Mouse (Mus musculus) forebrain, embryonic 10.5 days (tissue): ENCODE measurements around the gene Prex1. TPM values are rescaled to one million over a fixed set of nuclear protein-coding genes. Genes with fewer than 3 reads are reported as not detected.
A peak's percentile ranks its signal among the peaks of the same experiment; 100 is the strongest.

Source experiments
- DNase-seq: peaks from one replicate; pipeline ENCODE4 v3.0.0-alpha.2; 2017; ENCODE audit warnings: low spot score; ENCODE audit errors: extremely low spot score
- H3K27ac ChIP-seq: fragments of 300-500 bp; sonication (generic); 2 replicates; pipeline ENCODE4 v1.5.1; 2016; ENCODE audit warnings: mild to moderate bottlenecking
- H3K27me3 ChIP-seq: fragments of 300-500 bp; sonication (generic); 2 replicates; pipeline ENCODE4 v1.6.1; 2016; ENCODE audit warnings: mild to moderate bottlenecking; ENCODE audit not compliant: poor library complexity, severe bottlenecking
- H3K36me3 ChIP-seq: fragments of 300-500 bp; sonication (generic); replicated peaks from 2 replicates; pipeline ENCODE4 v1.6.1; 2016; ENCODE audit warnings: mild to moderate bottlenecking, moderate library complexity
- H3K4me1 ChIP-seq: fragments of 300-500 bp; sonication (generic); 2 replicates; pipeline ENCODE4 v1.6.1; 2016
- H3K4me3 ChIP-seq: fragments of 300-500 bp; sonication (generic); 2 replicates; pipeline ENCODE4 v1.5.1; 2016; ENCODE audit warnings: mild to moderate bottlenecking, moderate library complexity
- H3K9me3 ChIP-seq: fragments of 300-500 bp; sonication (generic); 2 replicates; pipeline ENCODE4 v1.6.1; 2016; ENCODE audit warnings: mild to moderate bottlenecking, moderate library complexity
- whole genome bisulfite sequencing: fragments of 180-500 bp; shearing (Covaris S2); methylation state at CpG from one replicate; pipeline ENCODE4 v1.1.7; 2016; 5-methylcytosine and 5-hydroxymethylcytosine counted together
- polyA plus RNA-seq: library from polyadenylated mRNA; unstranded; fragments of >200 nt; fragmentation: Nextera tagmentation; extraction: Ambion mirVana; gene quantifications from 2 replicates; pipeline ENCODE4 v1.2.1, GENCODE M21; 2016

Gene Prex1
- polyA plus RNA-seq, 1 experiment from 2014 or later: 24.3 TPM

- Histone ChIP-seq H3K27ac (peak overlapping the region; percentile 86), H3K4me3 (peak overlapping the region; percentile 2; the same call in 1 of the 2 replicates), H3K36me3 (no peaks in the 10 kb centered on the region), H3K9me3 (no peaks in the 10 kb centered on the region), H3K4me1 (peaks cover 75% of the 10 kb centered on the region), H3K27me3 (no peaks in the 10 kb centered on the region)
- WGBS: 74% methylated on average over 9 of the region's 9 CpGs
- peak; percentile 54 for DNase-seq
These were observed 50.2 kb downstream of the Prex1 start for GRCm38 (mm10) chr2:166663250-166663961.

GRCm38 (mm10) chr2:166662595-166663160, 51.0 kb downstream of the Prex1 start:
- no peaks in the 10 kb centered on the region for H3K36me3 ChIP-seq
- H3K27me3 ChIP-seq: no peaks in the 10 kb centered on the region
- no peaks in the 10 kb centered on the region for H3K9me3 ChIP-seq
- peaks cover 75% of the 10 kb centered on the region for H3K4me1 ChIP-seq
- 65% methylated on average over 6 of the region's 6 CpGs for WGBS
- H3K27ac ChIP-seq: peak overlapping the region; percentile 86
- no peak for DNase-seq
- H3K4me3 ChIP-seq: peak overlapping the region; percentile 2; the same call in 1 of the 2 replicates

DNA sequence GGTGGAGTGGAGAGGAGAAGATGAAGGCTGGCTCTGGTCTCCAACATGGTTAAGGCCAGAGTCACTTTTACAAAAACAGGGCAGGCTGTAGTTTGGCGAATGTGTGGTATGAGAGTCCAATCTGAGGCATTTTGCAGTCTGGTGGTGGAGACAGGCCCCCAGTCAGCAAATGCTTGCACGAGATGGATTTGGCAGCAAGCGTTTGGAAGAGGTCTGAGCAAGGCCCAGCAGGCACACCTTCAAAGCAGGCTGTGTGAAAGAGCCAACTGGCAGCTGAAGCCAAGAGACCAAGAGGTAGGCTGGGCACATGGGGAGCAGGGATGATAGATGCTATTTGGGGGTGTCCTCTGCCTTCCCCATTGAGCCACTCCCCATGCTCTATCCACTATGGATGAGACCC, 51.7 kb downstream of the Prex1 start:
- WGBS: 82% methylated on average over 3 of the region's 3 CpGs
- Histone ChIP-seq H3K4me1 (peaks cover 75% of the 10 kb centered on the region), H3K27ac (peak overlapping the region; percentile 86), H3K36me3 (no peaks in the 10 kb centered on the region), H3K27me3 (no peaks in the 10 kb centered on the region), H3K4me3 (no peak overlapping the region), H3K9me3 (no peaks in the 10 kb centered on the region)
- no peak for DNase-seq

DNA sequence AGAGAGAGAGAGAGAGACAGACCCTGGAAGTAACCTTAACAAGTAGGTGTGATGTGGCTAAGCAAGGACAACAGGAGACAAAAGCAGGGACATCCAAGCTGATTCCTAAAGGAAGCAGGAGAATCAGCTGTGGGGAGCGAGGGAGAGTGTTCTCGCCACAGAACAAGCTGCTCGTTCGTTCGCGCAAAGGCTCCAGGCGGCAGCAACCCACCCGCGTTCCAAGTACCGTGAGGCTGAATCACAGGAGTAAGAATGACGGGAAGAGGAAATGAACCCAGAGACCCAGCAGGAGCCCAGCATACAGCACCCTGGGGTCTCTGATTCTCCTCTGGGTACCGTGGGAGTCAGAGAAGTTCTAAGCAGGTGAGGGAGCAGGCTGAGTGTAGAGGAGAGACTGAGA, 52.1 kb downstream of the Prex1 start:
- Histone ChIP-seq H3K4me3 (no peak overlapping the region), H3K9me3 (no peaks in the 10 kb centered on the region), H3K36me3 (no peaks in the 10 kb centered on the region), H3K27ac (peak overlapping the region; percentile 86), H3K4me1 (peaks cover 75% of the 10 kb centered on the region), H3K27me3 (no peaks in the 10 kb centered on the region)
- no peak for DNase-seq
- 83% methylated on average over 12 of the region's 12 CpGs for WGBS

DNA sequence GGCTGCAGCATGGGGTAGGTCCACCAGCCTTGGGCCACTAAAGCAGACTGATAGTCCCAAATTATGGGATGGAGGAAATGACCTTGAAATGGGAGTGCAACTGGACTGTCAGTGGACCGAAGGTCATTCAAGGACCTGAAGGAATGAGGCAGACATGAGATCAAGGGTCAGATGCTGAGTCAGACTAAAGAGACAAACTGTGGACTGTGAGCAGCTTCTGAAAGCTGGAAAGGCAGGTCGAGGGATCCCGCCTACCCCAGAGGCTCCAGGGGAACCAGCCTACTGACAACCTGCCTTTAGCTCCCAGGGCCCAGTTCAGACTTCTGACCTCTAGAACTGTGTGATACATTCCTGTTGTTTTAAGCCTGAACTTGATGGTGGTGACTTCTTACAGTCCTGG, 55.3 kb downstream of the Prex1 start:
- no peaks in the 10 kb centered on the region for H3K36me3 ChIP-seq
- 88% methylated on average over 3 of the region's 3 CpGs for WGBS

GRCm38 (mm10) chr2:166657451-166658011, 56.1 kb downstream of the Prex1 start:
- no peak for DNase-seq
- peak overlapping the region; percentile 83 for H3K27ac ChIP-seq
- H3K4me1 ChIP-seq: peaks cover 76% of the 10 kb centered on the region
- H3K4me3 ChIP-seq: no peak overlapping the region
- H3K36me3 ChIP-seq: no peaks in the 10 kb centered on the region
- H3K27me3 ChIP-seq: no peaks in the 10 kb centered on the region
- 38% methylated on average over 10 of the region's 10 CpGs for WGBS
- H3K9me3 ChIP-seq: no peaks in the 10 kb centered on the region

More for the DNA sequence above, 55.3 kb downstream of the Prex1 start:
- Histone ChIP-seq H3K4me3 (no peak overlapping the region), H3K4me1 (peaks cover 79% of the 10 kb centered on the region), H3K27ac (peak overlapping the region; percentile 83), H3K27me3 (no peaks in the 10 kb centered on the region), H3K9me3 (no peaks in the 10 kb centered on the region)
- no peak for DNase-seq

DNA sequence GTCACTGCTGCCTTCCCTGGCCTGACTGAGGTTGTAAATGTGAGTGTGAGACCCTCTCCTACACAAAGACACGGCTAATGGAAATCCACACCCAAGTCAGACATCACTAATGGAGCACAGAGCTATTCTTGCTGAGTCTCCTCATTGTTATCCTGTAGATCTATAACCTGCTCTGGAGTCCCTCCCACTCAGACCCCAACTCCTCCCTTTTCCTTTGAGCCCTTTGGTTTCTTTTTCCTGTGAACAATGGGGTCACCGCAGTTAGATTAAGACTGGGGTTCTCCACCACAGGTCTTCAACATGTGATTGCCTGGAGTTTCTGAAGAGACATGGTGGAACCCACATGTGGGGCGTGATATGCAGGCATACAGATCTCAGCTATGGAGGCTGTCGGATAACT, 57.0 kb downstream of the Prex1 start:
- WGBS: 67% methylated on average over 4 of the region's 4 CpGs

DNA sequence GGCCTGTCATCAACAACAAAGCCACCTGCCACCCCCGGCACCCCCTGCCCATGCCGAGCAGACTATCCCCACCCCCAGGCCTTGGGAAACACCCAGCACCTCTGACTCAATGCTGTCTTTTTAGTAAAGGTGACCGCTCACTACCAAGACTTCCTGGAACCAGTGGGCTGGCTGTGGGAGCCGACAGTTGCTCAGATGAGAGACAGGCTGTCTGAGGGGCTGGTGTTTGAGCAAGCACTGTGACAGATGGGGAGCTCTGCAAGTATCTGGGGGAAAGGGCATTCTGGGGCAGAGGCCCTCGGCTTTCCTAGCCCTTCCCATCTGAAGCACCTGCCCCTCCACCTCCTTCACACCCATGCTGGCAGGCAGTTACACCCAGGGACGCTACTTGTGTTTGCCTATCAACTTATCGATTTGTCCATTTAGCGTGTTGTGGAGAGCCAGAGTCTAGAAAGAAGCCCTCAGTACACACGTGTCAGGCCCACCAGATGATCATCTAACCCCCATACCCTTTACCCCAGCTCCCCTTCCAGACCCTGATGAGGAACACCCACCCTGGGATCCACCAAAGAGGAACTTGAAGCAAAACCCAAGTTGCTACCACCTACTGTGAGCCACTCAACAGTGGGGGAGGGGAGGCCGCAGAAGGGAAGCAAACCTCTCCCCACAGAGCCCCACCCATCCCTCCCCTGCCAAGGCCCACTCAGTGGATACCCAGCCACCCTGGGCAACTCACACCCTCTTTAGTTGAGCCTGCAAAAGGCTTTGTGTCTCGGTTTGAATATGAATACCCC, 57.7 kb downstream of the Prex1 start:
- Histone ChIP-seq H3K4me1 (peaks cover 78% of the 10 kb centered on the region), H3K36me3 (no peaks in the 10 kb centered on the region), H3K27ac (peak overlapping the region; percentile 83), H3K27me3 (no peaks in the 10 kb centered on the region), H3K4me3 (peak overlapping the region; percentile 22), H3K9me3 (no peaks in the 10 kb centered on the region)
- WGBS: 65% methylated on average over 11 of the region's 11 CpGs
- no peak for DNase-seq

More for the DNA sequence above, 57.0 kb downstream of the Prex1 start:
- Histone ChIP-seq H3K27ac (peak overlapping the region; percentile 83), H3K36me3 (no peaks in the 10 kb centered on the region), H3K4me3 (peak overlapping the region; percentile 22; the same call in 1 of the 2 replicates), H3K27me3 (no peaks in the 10 kb centered on the region), H3K4me1 (peaks cover 75% of the 10 kb centered on the region), H3K9me3 (no peaks in the 10 kb centered on the region)
- no peak for DNase-seq

DNA sequence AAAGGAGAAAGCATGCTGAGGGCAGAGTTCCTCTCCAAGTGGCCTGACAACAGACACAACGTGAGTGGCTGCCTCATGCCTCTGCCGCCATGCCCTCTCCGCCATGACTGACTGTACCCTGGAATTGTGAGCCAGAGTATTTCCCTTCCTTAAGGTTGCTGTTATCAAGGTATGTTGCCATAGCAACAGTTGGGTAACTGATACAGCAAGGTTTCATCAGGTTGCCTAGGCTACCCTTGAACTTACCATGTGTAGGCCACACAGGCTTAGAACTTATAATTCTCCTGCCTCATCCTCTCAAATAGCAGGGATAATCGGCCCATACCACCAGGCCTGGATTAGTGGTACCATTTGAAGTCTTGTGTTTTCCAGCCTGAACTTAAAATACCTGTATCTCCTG, 58.3 kb downstream of the Prex1 start:
- no peak for DNase-seq
- H3K9me3 ChIP-seq: no peaks in the 10 kb centered on the region
- H3K4me3 ChIP-seq: no peak overlapping the region
- 89% methylated on average over 4 of the region's 4 CpGs for WGBS
- peak overlapping the region; percentile 83; the same call in 1 of the 2 replicates for H3K27ac ChIP-seq
- no peaks in the 10 kb centered on the region for H3K27me3 ChIP-seq
- H3K36me3 ChIP-seq: no peaks in the 10 kb centered on the region
- H3K4me1 ChIP-seq: peaks cover 82% of the 10 kb centered on the region

GRCm38 (mm10) chr2:166654875-166655274, 58.8 kb downstream of the Prex1 start:
- H3K27me3 ChIP-seq: no peaks in the 10 kb centered on the region
- no peak overlapping the region for H3K27ac ChIP-seq
- WGBS: 83% methylated on average over 4 of the region's 4 CpGs
- DNase-seq: no peak
- no peaks in the 10 kb centered on the region for H3K36me3 ChIP-seq
- peaks cover 85% of the 10 kb centered on the region for H3K4me1 ChIP-seq
- H3K4me3 ChIP-seq: no peak overlapping the region
- H3K9me3 ChIP-seq: no peaks in the 10 kb centered on the region

- no peaks in the 10 kb centered on the region for H3K27me3 ChIP-seq
- DNase-seq: no peak
- no peaks in the 10 kb centered on the region for H3K9me3 ChIP-seq
- peaks cover 80% of the 10 kb centered on the region for H3K4me1 ChIP-seq
- no peak overlapping the region for H3K4me3 ChIP-seq
- H3K27ac ChIP-seq: peak overlapping the region; percentile 57
- H3K36me3 ChIP-seq: no peaks in the 10 kb centered on the region
- WGBS: 64% methylated on average over 5 of the region's 5 CpGs
These were observed 60.1 kb downstream of the Prex1 start for GRCm38 (mm10) chr2:166653564-166653963.

GRCm38 (mm10) chr2:166652672-166653071, 61.0 kb downstream of the Prex1 start:
- H3K4me1 ChIP-seq: peaks cover 71% of the 10 kb centered on the region
- no peak for DNase-seq
- H3K36me3 ChIP-seq: no peaks in the 10 kb centered on the region
- H3K27ac ChIP-seq: peak overlapping the region; percentile 62
- H3K9me3 ChIP-seq: no peaks in the 10 kb centered on the region
- 56% methylated on average over 4 of the region's 4 CpGs for WGBS
- no peak overlapping the region for H3K4me3 ChIP-seq
- H3K27me3 ChIP-seq: no peaks in the 10 kb centered on the region
